Mouse (Mus musculus) ES-E14 (cell line): ENCODE results near the gene Arhgef11. TPM values are rescaled to one million over a fixed set of nuclear protein-coding genes. Genes with fewer than 3 reads are reported as not detected.

Experiments used
- DNase-seq: peaks from one replicate; pipeline ENCODE4 v3.0.0-alpha.2; 2013; ENCODE audit warnings: low read depth, low spot score
- H3K27ac ChIP-seq: 2 replicates; pipeline ENCODE4 v1.5.1; 2012; ENCODE audit warnings: low read depth, mild to moderate bottlenecking, low read length, moderate library complexity, mixed read lengths; ENCODE audit not compliant: poor library complexity, insufficient read depth, severe bottlenecking
- H3K36me3 ChIP-seq: 2 replicates; pipeline ENCODE4 v1.6.1; 2012; ENCODE audit warnings: mild to moderate bottlenecking, low read length, moderate library complexity, mixed read lengths; ENCODE audit not compliant: control insufficient read depth, poor library complexity, insufficient read depth, severe bottlenecking
- H3K4me1 ChIP-seq, 2 experiments: fragments of 150-350 bp in 1 of 2; sonication (generic) in 1 of 2; 2 replicates each; pipeline ENCODE4 v1.6.1; 2012; ENCODE audit warnings: low read length in 2 of 2, mild to moderate bottlenecking in 1 of 2, mixed read lengths in 1 of 2; ENCODE audit not compliant: control insufficient read depth in 2 of 2, insufficient read depth in 2 of 2, poor library complexity in 1 of 2
- H3K4me3 ChIP-seq, 2 experiments: fragments of 150-350 bp in 1 of 2; sonication (generic) in 1 of 2; 2 replicates each; pipeline ENCODE4 v1.5.1; 2012; ENCODE audit warnings: low read length in 2 of 2, low read depth in 1 of 2, mild to moderate bottlenecking in 1 of 2, mixed read lengths in 1 of 2; ENCODE audit not compliant: insufficient read depth in 1 of 2, poor library complexity in 1 of 2, severe bottlenecking in 1 of 2
- H3K9ac ChIP-seq: 2 replicates; pipeline ENCODE4 v1.6.1; 2012; ENCODE audit warnings: low read depth, mild to moderate bottlenecking, low read length, mixed read lengths; ENCODE audit not compliant: poor library complexity, insufficient read depth, severe bottlenecking
- H3K9me3 ChIP-seq: fragments of 150-350 bp; sonication (generic); 2 replicates; pipeline ENCODE4 v1.6.1; 2012; ENCODE audit warnings: low read depth, mild to moderate bottlenecking, low read length; ENCODE audit not compliant: control insufficient read depth, insufficient read depth
- CHD2 ChIP-seq: IDR thresholded peaks from 2 replicates; pipeline ENCODE4 v1.6.1; 2014; ENCODE audit warnings: mild to moderate bottlenecking, low read depth, low read length, inconsistent platforms
- HCFC1 ChIP-seq: IDR thresholded peaks from 2 replicates; pipeline ENCODE4 v1.6.1; 2012; ENCODE audit warnings: low read length, inconsistent platforms, borderline replicate concordance; ENCODE audit not compliant: insufficient read depth
- MAFK ChIP-seq: IDR thresholded peaks from 2 replicates; pipeline ENCODE4 v1.6.1; 2014; ENCODE audit warnings: mild to moderate bottlenecking, low read depth, low read length, inconsistent platforms; ENCODE audit not compliant: insufficient read depth
- ZC3H11A ChIP-seq: IDR thresholded peaks from 2 replicates; pipeline ENCODE4 v1.6.1; 2012; ENCODE audit warnings: low read depth, mild to moderate bottlenecking, inconsistent platforms, low read length, borderline replicate concordance
- ZNF384 ChIP-seq: IDR thresholded peaks from 2 replicates; pipeline ENCODE4 v1.6.1; 2012; ENCODE audit warnings: low read depth, low read length, inconsistent platforms
- in situ Hi-C, 2 experiments: fragments of 600-800 bp; cut with MboI; formaldehyde crosslinking; loops; one replicate each; pipeline ENCODE4 v1.15.1; 2025; ENCODE audit warnings: low sequenced_read_pairs in 2 of 2, inconsistent platforms in 1 of 2; ENCODE audit not compliant: unreplicated experiment in 2 of 2
- total RNA-seq: library from RNA; depleted of rRNA; stranded (reverse); fragments of 300-350 nt; gene quantifications from 2 replicates; pipeline ENCODE4 v1.2.3, GENCODE M21; 2012

Arhgef11 gene
- total RNA-seq, 1 experiment = 14.1 TPM

GRCm38 (mm10) chr3:87728696-87729095 lies 111.3 kb downstream of the Arhgef11 start:
- Histone ChIP-seq H3K4me1 (no peaks in the 10 kb centered on the region), H3K4me3 (no peak overlapping the region), H3K27ac (no peak overlapping the region), H3K9ac (no peak overlapping the region), H3K9me3 (no peaks in the 10 kb centered on the region), H3K36me3 (peaks cover 28% of the 10 kb centered on the region)
- no peak for TF ChIP-seq ZC3H11A
- no peak for TF ChIP-seq CHD2
- in situ Hi-C loops = no loop called here
- no peak for DNase-seq

GRCm38 (mm10) chr3:87733098-87733497 lies 115.7 kb downstream of the Arhgef11 start:
- no peak overlapping the region for H3K27ac ChIP-seq
- in situ Hi-C loops = no loop called here
- no peak for DNase-seq
- no peaks in the 10 kb centered on the region for H3K4me1 ChIP-seq
- no peaks in the 10 kb centered on the region for H3K9me3 ChIP-seq
- H3K4me3 ChIP-seq = no peak overlapping the region
- TF ChIP-seq ZC3H11A = no peak
- TF ChIP-seq ZNF384 = no peak
- no peak for TF ChIP-seq CHD2
- no peak for TF ChIP-seq HCFC1
- TF ChIP-seq MAFK = no peak
- H3K9ac ChIP-seq = no peak overlapping the region
- H3K36me3 ChIP-seq = peaks cover 35% of the 10 kb centered on the region

GRCm38 (mm10) chr3:87733984-87734761 lies 116.8 kb downstream of the Arhgef11 start:
- Histone ChIP-seq H3K4me1 (no peaks in the 10 kb centered on the region), H3K36me3 (peaks cover 26% of the 10 kb centered on the region; the same call in 1 of the 2 replicates), H3K27ac (no peak overlapping the region), H3K9me3 (no peaks in the 10 kb centered on the region), H3K4me3 (no peak overlapping the region), H3K9ac (no peak overlapping the region)
- TF ChIP-seq ZC3H11A = no peak
- no peak for TF ChIP-seq CHD2
- no peak for TF ChIP-seq ZNF384
- TF ChIP-seq HCFC1 = no peak
- TF ChIP-seq MAFK = no peak
- no peak for DNase-seq
- in situ Hi-C loops = no loop called here

GRCm38 (mm10) chr3:87735335-87735734 lies 118.0 kb downstream of the Arhgef11 start:
- no peaks in the 10 kb centered on the region for H3K9me3 ChIP-seq
- no peak overlapping the region for H3K4me3 ChIP-seq
- no peak for TF ChIP-seq HCFC1
- no peak for TF ChIP-seq MAFK
- TF ChIP-seq ZNF384 = no peak
- TF ChIP-seq CHD2 = no peak
- TF ChIP-seq ZC3H11A = no peak
- no peaks in the 10 kb centered on the region for H3K4me1 ChIP-seq
- in situ Hi-C loops = no loop called here
- no peak overlapping the region for H3K9ac ChIP-seq
- H3K27ac ChIP-seq = no peak overlapping the region
- no peak for DNase-seq
- peaks cover 23% of the 10 kb centered on the region; the same call in 1 of the 2 replicates for H3K36me3 ChIP-seq
